Mouse (Mus musculus): ENCODE data around the gene Gm43191.
"Not testable (repeated sequence)": the region's sequence is repeated elsewhere in the genome, so short reads cannot be mapped to it uniquely, and the experiment has no call there.

Gm43191 gene

DNA sequence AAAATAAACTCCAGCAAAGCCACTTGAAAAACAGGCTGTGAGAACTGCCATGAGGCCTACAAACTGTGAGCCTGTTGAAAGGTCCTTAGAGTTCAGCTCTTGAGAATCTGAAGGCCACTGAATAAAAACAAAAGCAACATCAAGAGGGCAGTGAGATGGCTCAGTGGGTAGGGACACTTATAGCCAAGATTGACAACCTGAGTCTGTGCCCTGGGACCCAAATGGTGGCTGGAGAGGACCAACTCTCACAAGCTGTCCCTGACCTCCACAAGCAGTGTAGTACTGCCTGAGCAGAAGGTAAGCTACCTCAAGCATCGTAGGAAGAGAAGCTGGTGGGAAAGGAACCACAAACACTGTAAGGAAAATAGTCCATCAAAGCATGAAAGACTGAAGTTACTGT is at the start of gene Gm43191:
TSS of gene Gm43191 (minus strand) at position 101 of the 400 bp plus-strand sequence.
- no peak for DNase-seq

DNA sequence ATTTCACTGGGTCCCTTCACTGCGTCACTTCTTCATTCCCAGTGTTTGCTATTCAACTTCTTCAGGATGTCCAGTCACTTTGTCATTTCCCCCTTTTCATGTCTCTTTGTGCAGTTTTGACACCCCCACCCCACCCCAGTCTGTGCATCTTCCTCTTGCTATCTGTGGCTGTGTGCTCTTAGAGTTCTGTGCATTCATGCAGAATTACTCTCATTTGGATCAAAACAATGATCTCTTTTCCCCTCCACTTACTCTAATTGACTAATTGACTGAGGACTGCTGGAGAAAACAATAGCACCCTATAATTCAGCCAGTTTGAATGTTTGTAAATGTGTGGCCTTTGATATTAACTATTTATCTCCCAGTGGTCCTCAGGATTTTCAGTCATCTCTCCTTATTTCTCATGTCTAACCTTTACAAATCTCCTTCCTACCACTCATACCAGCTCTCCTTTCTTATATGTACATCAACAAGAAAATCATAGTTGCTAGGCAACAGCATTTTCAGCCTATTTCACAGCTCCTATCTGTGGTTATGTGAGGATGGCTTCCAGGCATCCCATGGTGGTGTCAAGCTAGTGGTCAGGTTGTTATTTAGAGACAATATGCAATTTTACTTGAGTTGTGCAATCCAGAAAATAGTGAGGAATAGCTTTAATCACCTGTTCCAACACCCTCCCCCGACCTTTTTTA is 48.6 kb upstream of the Gm43191 start:
- no peak for DNase-seq

DNA sequence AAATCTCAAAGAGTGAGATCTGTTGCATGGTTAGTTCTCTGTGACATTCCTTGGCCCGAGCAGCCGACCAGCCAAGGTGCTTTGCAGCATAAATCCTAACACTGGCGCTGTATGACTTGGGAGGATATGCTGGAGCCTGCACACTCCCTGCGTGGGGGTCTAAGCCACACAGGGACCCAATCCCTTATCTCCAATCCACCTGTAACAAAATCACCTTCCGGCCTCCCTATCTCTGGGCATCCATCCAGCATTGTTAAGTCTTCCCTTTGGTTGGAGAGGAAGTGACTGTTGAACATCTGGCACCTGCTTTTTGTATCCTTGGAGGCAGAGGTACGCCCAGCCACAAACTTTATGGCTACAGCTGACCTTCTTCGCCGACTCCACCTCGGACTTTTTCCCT is 45.7 kb upstream of the Gm43191 start:
- no peak for DNase-seq

DNA sequence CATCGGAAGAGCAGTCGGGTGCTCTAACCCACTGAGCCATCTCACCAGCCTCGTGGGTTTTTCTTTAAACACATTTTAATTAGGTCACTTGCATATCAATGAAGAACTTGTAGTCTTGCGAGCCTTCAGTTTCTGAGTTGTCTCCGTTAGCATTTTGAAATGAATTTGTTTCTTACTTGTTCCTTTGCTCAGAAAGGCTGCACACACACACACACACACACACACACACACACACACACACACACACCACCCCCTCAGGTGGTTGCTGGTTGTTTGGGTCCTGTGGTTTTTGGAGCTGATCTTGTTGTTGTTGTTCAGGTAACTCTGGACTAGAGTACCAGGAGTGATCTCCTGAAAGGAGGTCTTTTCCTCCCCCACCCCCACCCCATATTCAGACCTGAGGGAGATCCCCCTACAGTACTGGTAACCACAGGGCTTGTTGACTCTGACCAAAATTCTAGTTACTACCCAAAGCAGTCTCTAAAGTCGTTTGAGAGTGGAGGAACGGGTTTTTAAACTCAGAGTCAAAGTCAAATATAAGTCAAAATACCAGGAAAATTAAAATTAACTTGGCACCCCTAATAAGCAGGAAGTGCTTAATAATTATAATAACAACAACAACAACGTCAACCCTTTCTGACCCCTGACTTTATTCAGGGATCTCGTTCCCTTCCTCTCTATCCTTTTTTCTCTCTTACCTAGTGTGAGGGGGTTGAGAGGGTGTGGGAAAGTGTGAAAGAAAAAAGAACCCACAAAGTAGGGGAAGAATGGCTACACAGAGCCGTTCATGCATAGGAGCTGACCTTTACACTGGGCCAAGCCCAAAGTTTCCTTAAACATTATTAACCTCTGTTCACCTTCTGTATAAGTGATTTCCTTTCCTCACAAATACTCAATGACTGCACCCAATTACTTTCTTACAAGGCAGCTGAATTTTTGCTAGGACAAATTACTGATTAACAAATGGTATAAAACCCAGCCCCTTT is 42.7 kb upstream of the Gm43191 start:
- DNase-seq = no peak

DNA sequence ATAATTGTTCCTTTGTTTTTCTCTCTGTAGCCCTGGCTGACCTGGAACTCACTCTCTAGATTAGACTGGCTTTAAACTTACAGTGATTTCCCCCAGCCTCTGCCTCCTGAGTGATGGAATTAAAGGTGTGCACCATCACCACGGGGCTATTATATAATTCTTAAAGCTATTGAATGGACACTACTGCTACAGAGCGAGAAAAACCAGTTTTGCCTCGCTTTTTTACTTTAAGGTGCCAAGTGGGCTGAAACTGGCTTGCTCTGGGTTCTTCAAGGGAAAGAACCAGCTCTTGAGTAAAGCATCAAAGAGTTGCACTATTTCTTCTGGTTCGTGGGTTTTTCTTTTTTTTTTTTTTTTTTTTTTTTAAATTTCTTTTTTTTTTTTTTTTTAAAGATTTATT is 41.9 kb upstream of the Gm43191 start:
- no peak for DNase-seq

DNA sequence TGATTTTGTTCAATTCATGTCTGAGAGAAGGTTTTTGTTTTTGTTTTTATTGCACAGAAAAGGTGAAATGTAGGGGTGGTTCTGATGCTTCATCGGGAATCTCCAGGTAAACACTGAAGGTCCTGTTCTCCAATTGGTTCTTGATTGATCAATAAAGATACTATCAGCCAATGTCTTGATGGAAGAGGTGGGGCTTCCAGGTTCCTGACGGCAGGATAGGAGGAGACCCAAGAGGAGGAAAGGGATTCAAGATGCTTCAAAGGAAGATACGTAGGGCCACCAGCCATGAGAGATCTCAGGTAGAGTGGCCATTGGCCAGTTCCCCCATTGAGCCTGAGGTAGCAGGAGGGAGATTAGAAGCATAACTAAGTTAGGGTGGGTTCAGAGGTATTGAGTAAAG is 37.9 kb upstream of the Gm43191 start:
- no peak for DNase-seq

DNA sequence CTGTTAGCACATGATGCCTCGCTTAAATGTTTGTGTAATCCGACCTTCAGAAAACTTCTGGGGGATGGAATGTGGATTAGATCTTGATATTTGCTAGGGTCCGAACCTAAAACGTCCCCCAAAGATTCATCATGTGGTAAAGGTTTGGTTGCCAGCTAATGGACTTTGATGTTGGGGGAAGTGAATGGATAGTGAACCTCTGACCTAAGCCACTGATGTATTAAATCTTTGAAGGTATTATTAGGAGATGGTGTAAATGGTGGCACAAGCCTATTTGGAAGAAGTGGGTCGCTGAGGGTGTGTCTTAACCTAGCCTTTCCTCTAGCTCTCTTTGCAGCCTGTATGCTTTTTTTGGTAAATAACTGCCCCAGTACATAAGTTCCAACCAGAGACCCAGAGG is 32.0 kb upstream of the Gm43191 start:
- no peak for DNase-seq

DNA sequence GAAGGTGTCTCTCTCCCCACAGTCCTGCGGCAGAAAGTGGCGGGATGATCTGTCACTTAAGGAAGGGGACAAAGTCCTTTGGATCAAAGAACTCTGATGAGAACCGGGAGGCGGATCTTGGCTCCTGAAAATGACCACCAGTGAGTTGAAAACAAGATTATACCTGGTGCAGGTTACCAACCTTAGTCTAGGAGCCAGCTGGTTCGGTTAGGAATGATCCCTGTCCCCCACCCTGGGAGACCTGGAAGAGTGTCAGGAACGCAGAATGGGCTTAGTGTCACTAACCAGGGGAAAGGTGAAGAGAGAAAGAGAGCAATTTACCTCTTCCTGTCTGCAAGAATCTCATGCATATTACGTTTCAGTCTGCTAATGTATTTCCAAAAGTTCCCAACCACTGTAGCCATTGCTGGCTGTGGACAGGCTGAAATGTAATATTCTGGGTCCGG is 31.4 kb upstream of the Gm43191 start, which contains the start of gene Slc35a3:
TSS of gene Slc35a3 (minus strand) at position 396 of the 446 bp plus-strand sequence.
- DNase-seq = peak in 1 of 2 experiments; percentile 61

DNA sequence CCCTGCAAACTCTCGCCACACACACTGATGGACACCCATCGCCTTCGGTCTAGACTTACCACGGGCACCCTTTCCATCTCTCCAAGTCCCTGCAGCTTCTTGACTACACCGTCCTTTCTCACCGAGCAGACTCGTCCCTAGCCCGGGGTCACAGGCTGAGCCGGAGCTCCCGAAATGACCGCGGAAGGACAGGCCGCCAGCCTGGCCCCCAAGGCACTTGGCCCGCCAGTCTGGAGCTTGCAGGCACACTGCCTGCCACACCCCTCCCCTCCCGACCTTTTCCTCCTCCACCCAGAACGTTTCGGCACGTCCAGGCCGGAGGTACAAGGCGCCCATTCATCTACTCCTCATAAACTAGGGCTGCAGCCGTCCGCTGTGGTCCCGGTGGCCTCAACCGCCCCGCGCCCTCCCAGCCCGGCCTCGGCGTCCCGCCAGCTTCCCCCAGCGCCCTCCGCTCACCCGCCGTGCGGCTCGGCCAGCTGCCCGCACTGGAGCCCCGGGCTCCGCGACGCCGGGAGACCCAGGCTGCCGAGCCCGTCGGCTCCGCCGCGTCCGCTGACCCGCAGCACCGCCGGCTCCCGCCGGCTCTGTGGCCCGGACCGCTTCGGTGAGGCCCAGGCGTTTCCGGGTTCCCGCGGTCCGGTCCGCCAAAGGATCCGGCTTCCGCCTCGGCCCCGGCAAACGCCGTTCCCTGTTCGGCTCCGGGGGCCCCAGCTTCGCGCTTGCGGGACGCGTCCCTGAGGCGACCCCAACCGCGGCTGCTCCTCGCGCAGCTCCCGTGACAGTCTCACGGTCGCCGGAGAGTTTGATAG is 30.8 kb upstream of the Gm43191 start:
- peak; percentile 73 to 90 for DNase-seq

DNA sequence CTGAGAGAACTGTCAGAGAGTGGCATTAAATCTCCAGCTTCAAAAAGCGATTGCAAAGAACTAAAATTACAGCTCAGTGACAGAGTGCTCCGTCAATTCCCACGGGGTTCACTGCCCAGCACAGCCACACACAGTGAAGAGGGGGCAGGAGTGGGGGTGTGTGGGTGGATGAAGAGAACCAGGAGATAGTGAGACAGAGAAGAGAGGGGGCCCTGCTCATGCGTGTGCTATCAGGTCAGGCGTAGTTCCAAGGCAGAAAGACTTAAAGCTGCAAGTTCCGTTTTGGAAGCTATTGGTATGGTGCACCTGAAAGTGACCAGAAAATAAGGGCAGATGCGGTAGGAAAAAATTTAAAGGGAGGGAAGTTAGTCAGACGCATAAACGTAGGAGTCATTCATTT is 29.9 kb upstream of the Gm43191 start:
- DNase-seq = no peak

DNA sequence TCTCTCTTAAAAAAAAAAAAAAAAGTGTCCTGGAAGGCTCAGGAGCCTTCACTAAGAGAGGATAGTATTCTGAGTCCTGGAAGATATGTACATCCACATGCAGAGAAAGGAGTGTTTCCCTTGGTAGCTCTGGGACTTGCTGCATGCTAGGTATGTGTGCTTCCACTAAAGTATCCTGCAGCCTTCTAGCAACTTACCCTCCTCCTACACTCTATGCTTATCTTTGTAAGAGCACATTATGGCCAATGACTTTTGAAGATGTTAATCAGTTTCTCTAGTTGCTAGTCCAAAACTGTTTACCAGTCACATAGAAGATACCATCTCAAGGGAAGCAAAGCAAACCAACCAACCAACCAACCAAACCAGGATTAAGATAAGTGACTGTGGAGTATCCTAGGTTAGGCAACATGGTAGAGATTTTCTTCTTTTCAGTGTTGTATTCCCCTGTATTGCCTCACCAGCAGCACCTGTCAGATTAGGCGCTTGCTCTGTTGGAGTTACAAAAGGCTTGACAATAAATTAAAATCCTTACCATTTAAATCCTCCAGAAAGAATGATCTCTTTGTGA is 24.7 kb upstream of the Gm43191 start:
- no peak for DNase-seq

DNA sequence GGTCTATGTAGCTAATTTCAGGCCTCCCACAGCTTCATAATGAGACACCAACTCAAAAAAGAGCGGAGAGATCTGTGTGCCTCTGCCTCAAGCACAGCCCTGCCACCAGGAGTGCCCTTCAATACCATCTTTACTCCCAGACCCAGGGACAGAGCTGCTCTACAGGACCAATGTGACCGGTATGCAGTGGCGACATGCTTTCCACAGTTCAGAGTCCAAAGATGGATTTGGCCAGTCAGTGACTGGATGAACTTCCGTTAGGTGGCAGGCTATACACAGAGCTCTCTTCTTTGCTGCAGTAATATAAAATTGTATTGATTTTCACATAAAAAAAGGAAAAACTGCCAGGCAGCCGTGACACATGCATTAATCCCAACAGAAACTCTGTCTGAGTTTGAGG is 22.8 kb upstream of the Gm43191 start:
- peak; percentile 8 to 36 for DNase-seq

DNA sequence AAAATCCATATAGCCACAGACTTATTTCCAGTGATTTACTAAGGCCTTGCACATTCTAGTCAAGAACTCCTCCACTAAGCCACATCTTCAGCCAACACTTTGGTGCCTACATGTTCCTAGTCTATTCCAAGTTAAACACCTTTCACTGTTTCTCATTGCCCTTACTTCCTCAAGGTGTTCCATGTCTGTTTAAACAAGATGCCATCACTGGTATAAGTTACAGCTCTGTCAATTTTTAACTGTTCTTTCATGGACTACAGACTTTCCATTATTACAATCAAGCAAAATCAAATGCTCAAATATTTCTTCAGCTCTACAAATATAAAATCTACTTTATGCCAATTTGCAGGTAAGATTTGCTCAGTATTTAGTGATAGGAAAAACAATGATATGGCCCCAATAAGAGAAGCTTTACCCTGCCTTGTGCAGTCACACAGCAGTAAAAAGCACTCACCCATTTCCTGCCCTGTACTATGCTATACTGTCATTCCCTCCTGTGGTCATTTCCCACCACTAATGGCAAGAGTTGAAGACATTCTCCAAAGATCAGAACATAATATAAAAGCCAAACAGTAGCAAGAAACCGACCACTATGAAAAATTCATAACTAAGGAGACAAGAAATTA is 21.7 kb upstream of the Gm43191 start:
- no peak for DNase-seq

DNA sequence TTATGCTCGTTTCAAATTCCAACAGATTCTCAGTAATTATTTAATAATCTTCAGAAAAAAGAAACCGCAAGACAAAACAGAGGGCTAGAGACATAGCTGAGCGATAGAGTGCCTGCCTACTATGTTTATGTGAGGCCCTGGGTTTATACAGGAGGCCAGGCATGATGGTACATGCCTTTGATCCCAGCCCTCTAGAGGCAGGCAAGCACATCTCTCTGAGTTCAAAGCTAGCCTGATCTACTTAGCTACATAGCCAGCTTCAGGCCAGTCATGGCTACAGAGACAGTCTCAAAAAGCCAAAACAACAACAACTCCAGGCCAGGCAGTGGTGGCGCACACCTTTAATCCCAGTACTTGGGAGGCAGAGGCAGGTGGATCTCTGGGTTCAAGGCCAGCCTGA is 20.5 kb upstream of the Gm43191 start:
- no peak for DNase-seq

DNA sequence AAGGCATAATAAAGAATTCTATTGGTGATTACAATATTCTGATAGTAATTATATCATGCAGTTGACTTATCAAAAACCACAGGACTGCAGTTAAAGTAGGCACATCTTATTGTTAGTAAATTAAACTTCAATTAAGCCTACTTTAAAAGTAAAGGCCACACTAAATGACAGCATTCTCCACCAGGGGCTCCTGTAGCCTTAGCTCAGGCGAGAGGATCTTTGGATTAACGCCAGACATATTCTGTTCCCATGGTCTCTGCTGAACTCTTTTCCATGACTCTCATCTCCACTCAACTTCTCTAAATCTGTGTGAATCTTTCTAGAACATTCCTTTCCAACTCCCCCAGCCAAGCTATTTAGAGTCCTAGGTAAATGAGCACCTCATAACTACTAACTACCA is 17.7 kb upstream of the Gm43191 start:
- DNase-seq = no peak

DNA sequence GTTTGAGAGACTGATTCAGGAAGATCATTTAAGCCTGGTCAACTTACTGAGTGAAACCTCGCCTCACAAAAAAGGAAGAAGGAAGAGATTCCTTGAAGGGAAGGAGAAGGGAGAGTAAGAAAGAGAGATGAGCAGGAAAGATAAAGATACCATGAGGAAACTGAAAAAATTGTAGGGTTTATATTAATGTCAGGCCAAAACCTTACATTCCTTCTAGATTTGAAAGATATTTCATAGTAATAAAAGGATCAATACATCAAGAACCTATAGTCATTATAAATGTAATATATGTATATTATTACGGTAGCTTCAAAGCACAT is 14.6 kb upstream of the Gm43191 start:
- no peak for DNase-seq

DNA sequence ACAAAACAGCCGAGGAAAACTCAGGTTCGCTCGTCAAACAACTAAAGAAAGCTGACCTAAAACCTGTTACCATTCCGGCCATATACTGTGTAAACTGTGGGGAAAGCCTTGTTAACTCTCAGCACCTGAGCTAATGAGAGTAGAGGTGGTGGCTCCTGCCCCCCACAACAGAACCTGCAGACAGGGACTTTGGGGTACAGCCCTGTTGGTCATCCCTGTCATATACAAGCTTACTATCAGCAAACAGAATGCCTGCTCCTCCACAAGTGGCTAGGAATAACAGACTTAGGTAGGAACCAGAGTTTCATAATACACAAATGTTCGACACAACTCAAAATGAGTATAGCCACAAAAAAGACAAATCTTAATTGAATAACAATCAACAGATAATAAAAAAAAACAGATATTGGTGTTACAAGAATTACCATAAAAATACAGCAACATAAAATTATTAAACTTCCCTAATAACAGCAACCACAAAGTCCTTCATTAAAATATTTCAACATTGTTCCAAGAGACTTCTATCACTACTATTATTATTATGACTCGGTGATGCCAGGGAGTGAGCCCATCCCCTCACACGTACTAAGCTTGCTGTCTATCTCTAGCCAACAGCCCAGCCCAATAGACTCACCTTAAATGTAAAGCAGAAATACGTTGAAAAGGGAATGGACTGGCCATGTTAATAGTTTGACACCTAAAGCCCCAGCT is 14.1 kb upstream of the Gm43191 start:
- DNase-seq = no peak

DNA sequence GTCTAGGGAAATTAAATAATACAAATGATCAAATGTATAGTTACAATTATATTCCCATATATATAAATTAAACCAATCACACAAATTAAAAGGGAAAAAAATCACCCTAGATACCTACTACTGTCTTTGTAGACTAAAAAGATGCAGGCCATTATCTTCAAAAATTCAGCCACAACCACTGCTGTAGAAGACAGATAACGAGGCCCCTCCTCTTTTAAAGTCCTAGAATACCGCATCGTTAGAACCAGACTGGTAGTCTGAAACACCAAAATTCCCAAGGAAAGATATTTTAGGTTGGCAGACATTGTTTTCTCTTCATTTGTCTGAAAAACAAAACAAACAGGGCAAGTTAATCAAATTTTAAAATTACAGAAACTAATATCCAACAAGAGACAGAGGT is 13.3 kb upstream of the Gm43191 start:
- DNase-seq = no peak

DNA sequence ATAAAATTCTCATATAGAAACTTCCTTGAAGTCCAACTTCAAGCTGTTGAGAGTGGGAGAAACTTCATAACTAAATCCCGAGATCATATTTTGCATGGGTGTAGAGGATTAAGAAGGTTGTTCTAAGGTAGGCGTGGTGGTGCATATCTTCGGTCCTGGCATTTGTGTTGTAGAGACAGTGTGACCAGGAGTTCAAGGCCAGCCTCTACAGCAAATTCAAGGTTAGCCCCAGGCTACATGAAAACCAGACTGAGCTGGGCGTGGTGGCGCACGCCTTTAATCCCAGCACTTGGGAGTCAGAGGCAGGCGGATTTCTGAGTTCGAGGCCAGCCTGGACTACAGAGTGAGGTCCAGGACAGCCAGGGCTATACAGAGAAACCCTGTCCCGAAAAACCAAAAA is 16.8 kb downstream of the Gm43191 start:
- not testable (repeated sequence) for DNase-seq

DNA sequence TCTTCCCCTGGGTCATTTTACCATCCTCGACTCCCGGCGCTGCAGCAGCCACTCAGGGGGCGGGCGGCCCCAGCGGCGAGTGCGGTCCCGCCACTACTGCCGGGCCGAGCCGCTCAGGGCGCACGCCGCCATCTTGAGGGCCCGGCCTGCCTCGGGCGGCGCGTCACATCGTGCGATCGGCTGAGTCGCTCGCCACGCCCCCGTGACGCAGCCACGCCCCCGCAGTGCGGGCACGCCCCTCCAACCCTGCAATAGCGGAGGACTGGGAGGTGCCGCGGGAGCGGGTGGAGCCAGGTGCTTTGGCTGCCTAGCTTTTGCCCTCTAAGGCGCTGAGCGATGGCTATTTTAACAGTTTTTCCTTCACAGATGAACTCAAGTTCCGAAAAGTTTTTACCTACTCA is 18.6 kb downstream of the Gm43191 start, which contains the start of gene Mfsd14a:
TSS of gene Mfsd14a (minus strand) at position 215 of the 401 bp plus-strand sequence.
- peak; percentile 99 for DNase-seq

DNA sequence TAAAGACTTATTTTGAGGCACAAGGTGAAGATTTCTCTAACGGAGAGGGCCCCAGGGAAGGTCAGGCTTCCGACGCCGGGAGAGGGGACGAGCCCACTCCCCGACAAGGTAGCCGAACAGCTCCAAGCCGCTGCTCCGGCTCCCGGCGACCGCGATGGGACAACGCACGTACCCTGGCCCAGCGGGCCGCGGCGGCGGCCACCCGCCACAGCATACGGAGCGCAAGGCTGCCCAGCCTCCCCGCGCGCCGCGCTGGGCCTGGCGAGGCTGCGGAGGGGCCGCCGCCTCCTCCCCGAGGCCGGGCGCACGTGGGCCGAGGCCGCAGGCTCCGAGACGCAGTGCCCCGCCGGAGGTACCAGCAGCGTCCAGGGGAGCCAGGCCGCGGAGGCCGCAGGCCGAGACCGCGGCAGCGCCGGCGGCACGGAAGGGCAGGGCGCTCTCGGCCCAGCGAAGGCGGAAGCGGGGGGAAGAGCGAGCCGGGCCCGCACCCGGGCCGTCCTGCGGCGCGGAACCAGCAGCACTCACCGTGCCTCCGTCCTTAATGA is 19.1 kb downstream of the Gm43191 start:
- DNase-seq = no peak

Measured in kidney, postnatal 25 days (tissue).